Mouse (Mus musculus) kidney, embryonic 14.5 days (tissue): ENCODE data around the gene Ptchd3. TPM values are rescaled to one million over a fixed set of nuclear protein-coding genes. Genes with fewer than 3 reads are reported as not detected.

Experiments
- ATAC-seq: fragments of 200-750 bp; cut with Nextera tagmentation; 2 replicates; pipeline ENCODE4 v1.8.0; 2017; ENCODE audit warnings: moderate number of reproducible peaks, mild to moderate bottlenecking, moderate TSS enrichment, moderate library complexity; ENCODE audit not compliant: low FRiP score, low TSS enrichment
- H3K27ac ChIP-seq: fragments of 300-500 bp; sonication (generic); 2 replicates; pipeline ENCODE4 v1.5.1; 2014; ENCODE audit warnings: low read depth, mild to moderate bottlenecking, low read length, moderate library complexity, mixed read lengths
- H3K27me3 ChIP-seq: fragments of 300-500 bp; sonication (generic); 2 replicates; pipeline ENCODE4 v1.6.1; 2014; ENCODE audit warnings: mild to moderate bottlenecking, low read length; ENCODE audit not compliant: control insufficient read depth, insufficient read depth
- H3K36me3 ChIP-seq: fragments of 300-500 bp; sonication (generic); 2 replicates; pipeline ENCODE4 v1.6.1; 2014; ENCODE audit warnings: low read length, mixed read lengths; ENCODE audit not compliant: control insufficient read depth, insufficient read depth
- H3K4me1 ChIP-seq: fragments of 300-500 bp; sonication (generic); 2 replicates; pipeline ENCODE4 v1.6.1; 2014; ENCODE audit warnings: low read length, mixed read lengths; ENCODE audit not compliant: control insufficient read depth, insufficient read depth
- H3K4me2 ChIP-seq: fragments of 300-500 bp; sonication (generic); replicated peaks from 2 replicates; pipeline ENCODE4 v1.6.1; 2014; ENCODE audit warnings: low read depth, mild to moderate bottlenecking, low read length
- H3K4me3 ChIP-seq: fragments of 300-500 bp; sonication (generic); 2 replicates; pipeline ENCODE4 v1.5.1; 2014; ENCODE audit warnings: mild to moderate bottlenecking, low read length
- H3K9ac ChIP-seq: fragments of 300-500 bp; sonication (generic); 2 replicates; pipeline ENCODE4 v1.6.1; 2014; ENCODE audit warnings: low read depth, mild to moderate bottlenecking, low read length, moderate library complexity
- H3K9me3 ChIP-seq: fragments of 300-500 bp; sonication (generic); 2 replicates; pipeline ENCODE4 v1.6.1; 2016; ENCODE audit warnings: low read length; ENCODE audit not compliant: control insufficient read depth
- WGBS: fragments of 180-500 bp; shearing (Covaris S2); extraction: QIAGEN DNeasy Blood & Tissue Kit; methylation state at CpG from one replicate; pipeline ENCODE4 v1.1.7; 2014; 5-methylcytosine and 5-hydroxymethylcytosine counted together
- polyA plus RNA-seq: library from polyadenylated mRNA; unstranded; fragments of >200 nt; fragmentation: Nextera tagmentation; extraction: Ambion mirVana; gene quantifications from 2 replicates; pipeline ENCODE4 v1.2.1, GENCODE M21; 2014

Gene Ptchd3
- polyA plus RNA-seq, 1 experiment from 2014 or later, result 0.11 TPM

DNA sequence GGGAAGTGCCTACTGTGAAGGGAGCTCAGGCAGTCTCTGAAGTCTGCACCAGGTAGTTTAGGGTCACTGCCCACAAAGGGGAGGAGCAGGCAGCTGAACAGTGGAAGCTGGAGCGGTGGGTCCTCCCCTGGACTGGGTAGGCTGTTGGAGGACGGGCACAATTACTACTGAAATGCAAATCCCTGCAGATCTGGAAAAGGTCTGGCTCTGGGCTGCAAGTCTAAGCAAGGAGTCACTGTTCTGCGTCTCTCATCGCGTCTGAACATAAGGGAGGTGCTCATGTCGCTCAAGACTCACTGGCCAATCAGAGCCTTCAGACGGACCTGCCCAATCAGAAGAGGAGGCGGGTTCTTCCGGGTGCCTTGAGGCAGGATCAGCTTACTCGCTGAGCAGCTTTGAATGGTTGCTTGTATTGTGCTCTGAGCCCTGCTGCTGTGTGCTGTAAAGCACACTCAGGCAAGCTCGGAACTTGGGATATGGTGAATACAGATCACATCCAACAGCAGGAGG is 17.8 kb downstream of the Ptchd3 start:
- WGBS, result under 1% methylated on average over 11 of the region's 11 CpGs
- peak overlapping the region; percentile 42; the same call in 1 of the 2 replicates for H3K9ac ChIP-seq
- no peaks in the 10 kb centered on the region for H3K27me3 ChIP-seq
- no peaks in the 10 kb centered on the region for H3K4me1 ChIP-seq
- H3K27ac ChIP-seq, result peak overlapping the region; percentile 45
- H3K9me3 ChIP-seq, result no peaks in the 10 kb centered on the region
- H3K4me2 ChIP-seq, result peak overlapping the region; percentile 54
- no peaks in the 10 kb centered on the region for H3K36me3 ChIP-seq
- H3K4me3 ChIP-seq, result peak overlapping the region; percentile 37
- peak; percentile 100 for ATAC-seq

Other genes starting within 250 kb of the Ptchd3 start
- 5.6 and 7.6 TPM in 2 replicates for gene B3gntl1, start 157.1 kb upstream of the Ptchd3 start, polyA plus RNA-seq
- gene Metrnl, start 128.7 kb upstream of the Ptchd3 start, polyA plus RNA-seq, result 15.6 and 18.3 TPM in 2 replicates